Mouse (Mus musculus) testis, adult 2 months (tissue): ENCODE results near the gene Sult5a1. TPM values are rescaled to one million over a fixed set of nuclear protein-coding genes. Genes with fewer than 3 reads are reported as not detected.

Experiments used
- H3K27ac ChIP-seq: fragments of 200-500 bp; 2 replicates; pipeline ENCODE4 v1.5.1; 2012; ENCODE audit warnings: low read depth, low read length; ENCODE audit not compliant: control insufficient read depth, insufficient read depth
- H3K27me3 ChIP-seq: fragments of 200-500 bp; 2 replicates; pipeline ENCODE4 v1.6.1; 2012; ENCODE audit warnings: mild to moderate bottlenecking, low read length, moderate library complexity; ENCODE audit not compliant: control insufficient read depth, insufficient read depth
- H3K36me3 ChIP-seq: fragments of 200-500 bp; 2 replicates; pipeline ENCODE4 v1.6.1; 2012; ENCODE audit warnings: mild to moderate bottlenecking, low read length; ENCODE audit not compliant: control insufficient read depth, insufficient read depth
- H3K4me1 ChIP-seq: fragments of 200-500 bp; 2 replicates; pipeline ENCODE4 v1.6.1; 2012; ENCODE audit warnings: low read length; ENCODE audit not compliant: control insufficient read depth, insufficient read depth
- H3K4me3 ChIP-seq: fragments of 200-500 bp; 2 replicates; pipeline ENCODE4 v1.5.1; 2012; ENCODE audit warnings: low read depth, mild to moderate bottlenecking, low read length, moderate library complexity, mixed read lengths; ENCODE audit not compliant: control insufficient read depth
- CTCF ChIP-seq: fragments of 200-500 bp; IDR thresholded peaks from 2 replicates; pipeline ENCODE4 v1.5.1; 2012; ENCODE audit warnings: low read depth, mild to moderate bottlenecking, inconsistent platforms, low read length, moderate library complexity; ENCODE audit not compliant: control insufficient read depth, insufficient read depth, insufficient replicate concordance
- POLR2A ChIP-seq: fragments of 200-500 bp; IDR thresholded peaks from 2 replicates; pipeline ENCODE4 v1.6.1; 2012; ENCODE audit warnings: low read depth, mild to moderate bottlenecking, inconsistent platforms, low read length, moderate library complexity; ENCODE audit not compliant: control insufficient read depth
- polyA plus RNA-seq: library from polyadenylated mRNA; depleted of rRNA; stranded (reverse); fragments of >200 nt; gene quantifications from 2 replicates; pipeline ENCODE4 v1.2.3, GENCODE M21; 2012

The Sult5a1 gene
- polyA plus RNA-seq, 1 experiment = 3.8 TPM

GRCm38 (mm10) chr8:123117744-123118143, 40.4 kb downstream of the Sult5a1 start:
- Histone ChIP-seq H3K4me3 (peak overlapping the region; percentile 28), H3K4me1 (peaks cover 8% of the 10 kb centered on the region), H3K27me3 (no peaks in the 10 kb centered on the region), H3K36me3 (no peaks in the 10 kb centered on the region), H3K27ac (no peak overlapping the region)
- no peak for TF ChIP-seq CTCF
- TF ChIP-seq POLR2A = no peak

- Histone ChIP-seq H3K4me3 (peak within 1 kb of the TSS; percentile 28), H3K27me3 (no peaks in the 10 kb centered on the region), H3K4me1 (peaks cover 8% of the 10 kb centered on the region), H3K27ac (no peak within 1 kb of the TSS), H3K36me3 (no peaks in the 10 kb centered on the region)
- TF ChIP-seq POLR2A = no peak
- TF ChIP-seq CTCF = no peak
Measured at GRCm38 (mm10) chr8:123117127-123117731, 40.9 kb downstream of the Sult5a1 start, which contains the start of gene Cpne7. Gene Cpne7, plus strand, starts transcription at chr8:123117374.

GRCm38 (mm10) chr8:123114644-123115043, 43.5 kb downstream of the Sult5a1 start:
- no peaks in the 10 kb centered on the region for H3K27me3 ChIP-seq
- TF ChIP-seq POLR2A (no peak), CTCF (no peak)
- peaks cover 8% of the 10 kb centered on the region for H3K4me1 ChIP-seq
- H3K4me3 ChIP-seq = no peak overlapping the region
- no peak overlapping the region for H3K27ac ChIP-seq
- H3K36me3 ChIP-seq = no peaks in the 10 kb centered on the region

GRCm38 (mm10) chr8:123113908-123114469, 44.1 kb downstream of the Sult5a1 start:
- no peak overlapping the region for H3K4me3 ChIP-seq
- H3K27ac ChIP-seq = no peak overlapping the region
- H3K27me3 ChIP-seq = no peaks in the 10 kb centered on the region
- H3K4me1 ChIP-seq = peaks cover 8% of the 10 kb centered on the region
- no peaks in the 10 kb centered on the region for H3K36me3 ChIP-seq
- TF ChIP-seq CTCF (no peak), POLR2A (no peak)

- TF ChIP-seq CTCF (no peak), POLR2A (no peak)
- H3K27ac ChIP-seq = no peak overlapping the region
- peaks cover 8% of the 10 kb centered on the region for H3K4me1 ChIP-seq
- H3K36me3 ChIP-seq = no peaks in the 10 kb centered on the region
- H3K4me3 ChIP-seq = no peak overlapping the region
- no peaks in the 10 kb centered on the region for H3K27me3 ChIP-seq
Measured at GRCm38 (mm10) chr8:123112892-123113291, 45.2 kb downstream of the Sult5a1 start.

- H3K36me3 ChIP-seq = no peaks in the 10 kb centered on the region
- no peak overlapping the region for H3K27ac ChIP-seq
- TF ChIP-seq CTCF (peak; percentile 47; the same call in 1 of the 2 replicates), POLR2A (no peak)
- no peak overlapping the region for H3K4me3 ChIP-seq
- H3K27me3 ChIP-seq = no peaks in the 10 kb centered on the region
- H3K4me1 ChIP-seq = no peaks in the 10 kb centered on the region
Measured at GRCm38 (mm10) chr8:123110649-123111048, 47.5 kb downstream of the Sult5a1 start.

- Histone ChIP-seq H3K4me3 (no peak overlapping the region), H3K36me3 (0 out of 2 replicates have a peak, but pooled peaks cover 2% of the 10 kb centered on the region), H3K27ac (no peak overlapping the region), H3K4me1 (no peaks in the 10 kb centered on the region), H3K27me3 (no peaks in the 10 kb centered on the region)
- TF ChIP-seq POLR2A = no peak
Measured at GRCm38 (mm10) chr8:123108953-123109352, 49.2 kb downstream of the Sult5a1 start.

- H3K36me3 ChIP-seq = peaks cover 2% of the 10 kb centered on the region; the same call in 1 of the 2 replicates
- H3K27ac ChIP-seq = no peak overlapping the region
- H3K4me3 ChIP-seq = no peak overlapping the region
- TF ChIP-seq POLR2A (no peak), CTCF (no peak)
- H3K4me1 ChIP-seq = peaks cover 3% of the 10 kb centered on the region; the same call in 1 of the 2 replicates
- no peaks in the 10 kb centered on the region for H3K27me3 ChIP-seq
Measured at GRCm38 (mm10) chr8:123108010-123108409, 50.1 kb downstream of the Sult5a1 start.
